Mouse (Mus musculus): ENCODE results near the gene Olfr279.

Olfr279 gene

DNA sequence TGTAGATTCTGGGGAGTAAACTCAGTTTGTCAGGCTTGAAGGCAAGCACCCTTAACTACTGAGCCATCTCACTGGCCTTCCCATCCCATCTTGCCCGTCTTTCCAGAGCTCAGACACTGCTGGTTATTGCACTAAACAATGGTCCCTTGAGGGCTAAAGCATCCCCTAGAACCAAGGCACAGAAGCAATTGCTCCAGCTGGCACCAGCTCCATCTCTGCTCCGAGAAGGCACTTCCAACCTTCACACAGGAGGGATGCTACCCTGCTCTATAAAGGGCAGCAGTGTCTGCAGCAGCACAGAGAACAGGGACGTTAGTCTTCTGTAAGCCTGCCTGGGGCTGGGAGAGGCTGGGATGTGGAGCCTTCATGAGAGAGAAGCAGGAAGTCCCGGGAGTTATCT, at the start of gene Olfr279:
Olfr279 (plus strand) TSS at position 301 of the 400 bp plus-strand sequence.
- no peak for DNase-seq (ENCODE audit: extremely low read depth, insufficient read length, low spot score)

DNA sequence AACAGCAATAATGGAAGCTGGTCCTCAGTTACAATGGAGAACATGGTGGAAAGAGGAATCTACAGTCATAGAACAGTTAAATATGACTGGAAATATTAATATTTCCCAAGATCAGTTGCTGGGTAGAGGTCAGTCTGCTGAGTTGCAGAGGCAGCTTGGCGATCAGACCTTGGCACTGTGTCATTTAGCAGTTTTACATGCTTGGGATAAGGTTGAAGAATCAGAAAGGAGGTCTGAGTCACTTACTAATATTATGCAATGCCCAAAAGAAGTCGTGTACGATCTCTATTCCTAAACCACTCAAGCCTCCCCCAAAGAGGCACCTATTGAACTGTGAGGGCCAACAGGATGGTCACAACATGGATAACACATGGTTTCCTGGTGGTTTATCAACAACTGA, 47.6 kb upstream of the Olfr279 start:
- no peak for DNase-seq (ENCODE audit: extremely low read depth, insufficient read length, low spot score)

DNA sequence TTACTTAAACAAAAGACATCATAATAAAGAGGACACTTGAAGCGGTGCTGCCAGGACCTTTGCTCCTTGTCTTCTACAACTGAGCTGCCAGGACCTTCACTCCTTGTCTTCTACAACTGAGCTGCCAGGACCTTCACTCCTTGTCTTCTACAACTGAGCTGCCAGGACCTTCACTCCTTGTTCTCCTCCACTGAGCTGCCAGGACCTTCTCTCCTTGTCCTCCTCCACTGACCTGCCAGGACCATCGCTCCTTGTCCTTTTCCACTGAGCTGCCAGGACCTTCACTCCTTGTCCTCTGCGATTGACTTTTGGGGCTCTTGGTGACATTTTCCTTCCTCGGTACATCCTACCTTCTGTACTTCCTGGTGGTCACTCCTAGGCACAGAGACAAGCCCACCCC, 43.7 kb upstream of the Olfr279 start:
- DNase-seq (ENCODE audit: extremely low read depth, insufficient read length, low spot score): no peak

DNA sequence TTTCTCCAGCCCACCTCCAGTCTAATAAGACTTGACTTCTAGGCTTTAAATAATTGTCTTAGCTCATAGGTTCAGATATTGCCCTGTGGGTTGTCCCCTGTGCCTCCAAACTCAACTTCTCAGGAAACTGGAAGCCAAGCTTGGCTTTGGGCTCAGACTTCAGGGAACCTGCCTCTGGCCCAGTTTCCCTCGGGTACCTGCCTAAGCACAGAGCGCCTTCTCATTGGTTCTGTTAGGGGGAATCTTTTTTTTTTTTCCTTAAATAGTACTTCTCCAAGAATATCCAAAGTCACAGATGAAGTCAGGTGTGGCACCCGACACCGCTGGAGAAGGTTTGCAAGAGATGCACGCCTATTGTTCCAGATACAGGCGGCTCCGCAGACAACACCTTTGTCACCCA, 39.9 kb upstream of the Olfr279 start, which contains the start of gene Olfr281:
Olfr281 (plus strand) TSS at position 301 of the 400 bp plus-strand sequence.
- DNase-seq (ENCODE audit: extremely low read depth, insufficient read length, low spot score): no peak

DNA sequence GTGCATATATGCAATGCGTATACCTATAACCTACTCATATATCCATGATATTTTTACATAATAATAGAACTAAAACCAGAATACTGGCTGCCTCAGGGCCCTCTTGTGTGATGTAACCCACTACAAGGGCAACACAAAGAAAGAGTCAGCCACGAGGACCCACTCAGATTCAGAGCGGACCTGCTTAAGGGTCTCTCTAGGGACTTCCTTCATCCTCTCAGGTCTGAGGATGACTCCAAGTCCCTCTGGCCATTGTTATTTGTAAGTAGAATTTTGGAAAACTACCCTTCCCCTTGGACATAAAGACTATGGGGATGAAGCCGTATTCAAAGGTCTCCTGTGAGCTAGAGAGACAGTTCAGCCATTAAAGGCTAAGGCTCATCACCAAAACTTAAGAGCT, 22.6 kb upstream of the Olfr279 start, which contains the start of gene OR5BS1P:
OR5BS1P (plus strand) TSS at position 301 of the 400 bp plus-strand sequence.
- no peak for DNase-seq (ENCODE audit: extremely low read depth, insufficient read length, low spot score)

DNA sequence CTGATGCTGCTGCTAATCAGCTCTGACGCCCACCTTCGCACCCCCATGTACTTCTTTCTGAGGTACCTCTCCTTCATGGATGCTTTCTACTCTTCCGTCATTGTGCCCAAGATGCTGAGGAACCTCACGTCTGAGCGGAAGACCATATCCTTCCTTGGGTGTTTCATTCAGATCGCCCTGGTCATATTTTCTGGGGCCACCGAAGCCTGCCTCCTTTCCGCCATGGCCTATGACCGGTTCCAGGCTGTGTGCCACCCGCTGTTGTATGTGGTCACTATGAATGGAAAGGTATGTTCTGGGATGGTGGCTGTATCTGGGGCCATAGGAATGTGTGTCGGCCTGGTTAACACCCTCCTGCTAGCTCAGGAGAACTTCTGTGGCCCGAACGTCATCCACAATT, 20.7 kb upstream of the Olfr279 start:
- no peak for DNase-seq (ENCODE audit: extremely low read depth, insufficient read length, low spot score)

DNA sequence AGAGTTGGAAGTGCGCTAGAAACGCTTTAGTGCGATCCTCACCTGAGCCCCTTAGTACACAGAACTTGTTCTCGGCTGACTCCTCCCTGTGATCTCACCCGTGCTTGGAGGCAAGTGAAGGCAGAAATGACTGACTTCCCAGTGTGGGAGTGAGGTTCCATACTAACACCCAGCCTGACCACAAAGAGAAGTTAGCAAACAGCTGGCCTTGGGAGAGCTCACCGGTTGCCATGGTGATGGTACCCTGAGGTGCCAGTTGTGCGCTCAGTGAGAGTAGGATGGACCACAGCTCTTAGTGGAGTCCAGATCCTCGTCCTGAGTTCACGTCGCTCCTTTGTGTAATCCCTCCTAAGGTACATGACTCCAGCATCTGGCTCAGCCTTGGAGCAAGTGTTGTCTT, 17.2 kb upstream of the Olfr279 start:
- DNase-seq (ENCODE audit: extremely low read depth, insufficient read length, low spot score): no peak

DNA sequence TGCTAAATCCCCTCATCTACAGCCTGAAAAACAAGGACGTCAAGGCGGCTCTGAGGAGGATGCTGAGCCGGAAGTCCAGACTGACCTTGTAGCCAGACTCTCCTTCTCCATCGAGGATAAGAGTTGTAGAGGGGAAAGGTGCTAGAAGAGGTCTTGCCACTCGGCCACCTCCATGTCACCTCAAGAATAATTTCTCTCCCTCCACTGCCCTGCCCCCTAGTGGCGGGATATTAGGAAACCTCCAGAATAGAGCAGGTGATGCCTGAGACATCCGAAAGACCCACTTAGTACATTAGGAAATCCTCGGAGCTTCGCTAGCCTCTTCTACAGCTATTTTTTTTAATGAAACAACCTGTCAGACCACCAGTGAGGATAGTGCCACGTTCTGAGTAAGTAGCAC, 16.8 kb upstream of the Olfr279 start:
- DNase-seq (ENCODE audit: extremely low read depth, insufficient read length, low spot score): no peak

DNA sequence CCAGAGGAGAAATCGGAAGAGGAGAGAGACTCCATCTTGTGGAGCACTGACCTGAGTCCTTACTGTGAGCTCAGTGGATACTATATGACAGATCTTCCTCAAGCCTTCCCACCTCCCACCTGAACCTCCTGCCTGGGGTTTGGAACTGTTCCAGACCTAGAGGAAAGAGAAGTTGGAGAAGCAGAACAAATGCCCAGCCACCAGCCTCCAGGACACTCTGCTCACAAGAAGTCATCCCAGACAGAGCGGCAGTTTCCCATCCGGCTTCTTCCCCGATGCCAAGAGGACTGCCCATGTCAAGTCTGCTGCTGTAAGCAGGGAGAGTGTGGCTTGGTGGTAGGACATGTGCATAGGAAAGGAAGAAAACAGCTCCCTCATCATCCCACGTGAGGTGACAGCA, 15.9 kb upstream of the Olfr279 start:
- DNase-seq (ENCODE audit: extremely low read depth, insufficient read length, low spot score): no peak

DNA sequence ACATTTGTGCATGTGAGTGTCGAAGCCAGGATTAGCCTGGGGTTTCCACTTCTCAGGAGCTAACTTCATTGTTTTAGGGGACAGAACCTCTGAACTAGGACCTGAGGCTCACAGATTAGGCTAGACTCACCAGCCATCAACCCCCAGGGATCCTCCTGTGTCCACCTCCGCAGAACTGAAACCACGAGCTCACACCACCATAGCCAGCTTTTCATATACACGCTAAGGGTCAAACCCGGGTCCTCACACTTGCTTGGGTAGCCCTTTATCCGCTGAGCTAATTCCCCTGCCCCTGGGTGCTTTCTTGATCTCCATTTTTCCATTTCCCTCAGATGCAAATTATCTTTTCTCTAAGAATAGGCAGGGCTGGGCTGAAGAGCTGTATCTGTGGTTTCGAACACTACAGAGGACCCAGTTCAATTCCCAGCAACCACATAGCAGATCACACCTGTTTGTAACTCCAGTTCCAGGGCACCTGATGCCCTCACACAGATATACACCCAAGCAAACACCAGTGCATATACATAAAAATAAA, 12.6 kb upstream of the Olfr279 start:
- no peak for DNase-seq (ENCODE audit: extremely low read depth, insufficient read length, low spot score)

DNA sequence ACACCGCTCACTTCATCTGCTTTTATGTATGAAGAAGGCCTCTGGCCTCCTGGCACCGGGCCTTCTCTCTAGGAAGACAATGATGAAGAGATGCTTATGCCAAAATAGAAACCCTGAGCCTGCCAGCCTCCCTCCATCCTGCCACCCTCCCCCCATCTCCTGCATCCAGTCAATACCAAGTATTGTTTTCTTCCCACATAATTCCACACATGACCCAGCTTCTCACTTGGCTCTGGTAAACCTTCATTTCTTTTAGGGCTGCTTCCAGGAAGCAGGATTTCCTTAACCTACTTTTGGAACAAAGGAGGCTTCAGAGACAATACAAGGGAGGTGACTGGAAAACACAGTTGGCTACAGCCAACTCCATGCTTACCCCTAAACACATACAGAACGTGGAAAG, 9.5 kb upstream of the Olfr279 start, which contains the start of gene Lalba:
Lalba (minus strand) TSS at position 21 of the 400 bp plus-strand sequence.
- no peak for DNase-seq (ENCODE audit: extremely low read depth, insufficient read length, low spot score)

DNA sequence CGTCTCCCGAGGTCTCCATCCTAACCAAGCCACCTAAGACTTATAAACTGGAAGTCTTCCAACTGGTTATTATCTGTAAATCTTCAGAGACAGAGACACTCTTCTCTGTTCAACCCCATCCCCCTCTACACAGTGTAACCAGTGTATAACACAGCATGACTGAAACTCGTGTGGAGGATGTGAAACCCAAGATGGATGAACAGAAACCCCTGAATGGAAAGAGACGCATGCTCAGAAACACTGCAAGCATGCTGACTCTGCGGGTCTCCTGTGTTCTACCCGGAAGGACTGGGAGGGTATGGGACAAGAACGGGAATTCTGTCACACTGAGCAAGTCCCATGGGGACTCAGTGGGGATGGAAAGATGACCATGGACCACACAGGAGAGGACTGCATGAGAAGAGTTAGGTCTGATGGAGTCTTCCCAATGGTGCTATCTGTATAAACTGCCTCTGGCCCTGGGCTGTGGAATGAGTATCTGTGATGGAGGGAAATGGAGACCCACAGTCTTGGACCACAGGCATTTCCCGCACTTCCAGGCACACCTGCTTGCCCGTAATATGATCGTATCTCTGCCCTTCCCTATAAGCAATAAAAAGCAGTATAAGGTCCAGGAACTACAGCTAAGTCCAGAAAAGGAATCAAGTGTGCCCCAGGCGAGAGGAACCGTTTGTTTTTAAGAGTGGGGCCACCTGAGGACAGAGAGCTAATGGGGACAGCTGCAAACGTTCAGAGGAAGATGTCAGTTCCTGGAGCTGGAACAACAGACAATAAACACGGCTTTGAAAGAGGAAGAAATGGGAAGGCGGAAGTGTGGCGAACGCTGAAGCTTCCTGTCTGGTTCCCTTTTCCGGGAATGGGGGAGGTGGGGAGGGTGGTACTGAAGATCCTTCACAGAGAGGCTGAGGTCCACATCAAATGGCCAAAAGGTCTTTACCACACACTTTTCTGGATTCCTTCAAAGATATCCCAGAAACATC, 8.0 kb upstream of the Olfr279 start:
- DNase-seq (ENCODE audit: extremely low read depth, insufficient read length, low spot score): no peak

DNA sequence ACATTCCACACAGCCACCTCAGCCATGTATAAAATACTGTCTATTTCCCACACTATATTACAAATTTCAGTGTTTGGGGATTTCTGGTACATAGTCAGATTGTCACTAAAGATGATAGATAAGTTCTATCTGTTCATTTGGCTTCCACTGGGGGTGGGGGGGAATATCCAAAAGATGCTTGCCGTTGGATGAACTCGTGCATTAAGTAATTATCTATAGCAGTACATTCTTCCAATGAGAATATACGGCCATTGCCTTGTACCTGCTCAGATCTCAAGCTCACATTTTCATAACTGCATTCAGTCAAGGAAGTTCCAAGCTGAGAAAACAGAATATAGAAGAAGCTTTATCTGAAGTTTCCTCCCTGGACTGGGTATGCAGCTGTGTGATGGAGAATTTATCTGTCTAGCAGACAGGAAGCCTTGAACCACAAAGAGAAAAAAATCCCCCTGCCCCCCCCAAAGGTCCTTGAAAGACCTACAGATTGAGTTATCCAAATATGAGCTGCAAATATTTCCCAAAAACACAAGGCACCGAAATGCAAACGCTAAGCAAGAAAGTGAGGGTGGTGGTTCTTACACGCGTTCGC, 5.7 kb upstream of the Olfr279 start:
- no peak for DNase-seq (ENCODE audit: extremely low read depth, insufficient read length, low spot score)

DNA sequence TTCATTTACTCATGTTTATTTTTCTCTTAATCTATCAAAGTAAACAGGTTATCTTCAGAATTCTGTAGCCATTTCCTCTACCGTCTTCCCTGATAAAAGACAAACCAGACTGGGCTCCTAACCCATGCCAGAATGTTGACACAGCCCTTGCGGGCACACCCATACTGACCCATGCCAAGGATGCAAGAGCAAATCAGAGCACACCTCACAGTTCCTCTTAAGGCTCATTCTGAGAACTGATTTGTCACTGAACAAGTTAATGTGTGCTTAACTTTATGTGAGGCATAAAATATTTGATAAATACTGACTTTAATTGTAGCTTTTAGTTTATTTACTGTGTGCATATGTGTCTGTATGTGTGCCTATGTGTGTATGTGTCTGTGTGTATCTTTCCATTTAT, 870 bp upstream of the Olfr279 start:
- no peak for DNase-seq (ENCODE audit: extremely low read depth, insufficient read length, low spot score)

DNA sequence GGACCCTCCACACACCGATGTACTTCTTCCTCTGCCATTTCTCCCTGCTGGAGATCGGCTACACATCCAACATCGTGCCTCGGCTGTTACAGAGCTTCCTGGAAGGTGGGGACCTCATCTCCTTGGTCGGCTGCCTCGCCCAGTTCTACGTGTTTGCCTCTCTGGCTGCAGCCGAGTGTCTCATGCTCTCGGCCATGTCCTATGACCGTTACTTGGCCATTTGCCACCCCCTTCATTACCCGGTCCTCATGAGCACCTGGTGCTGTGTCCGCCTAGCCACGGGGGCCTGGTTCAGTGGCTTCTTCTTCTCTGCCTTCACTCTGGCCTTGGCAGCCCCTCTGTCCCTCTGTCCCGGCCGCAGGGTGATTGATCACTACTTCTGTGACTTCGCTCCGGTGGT, 5.4 kb downstream of the Olfr279 start:
- DNase-seq (ENCODE audit: extremely low read depth, insufficient read length, low spot score): no peak

DNA sequence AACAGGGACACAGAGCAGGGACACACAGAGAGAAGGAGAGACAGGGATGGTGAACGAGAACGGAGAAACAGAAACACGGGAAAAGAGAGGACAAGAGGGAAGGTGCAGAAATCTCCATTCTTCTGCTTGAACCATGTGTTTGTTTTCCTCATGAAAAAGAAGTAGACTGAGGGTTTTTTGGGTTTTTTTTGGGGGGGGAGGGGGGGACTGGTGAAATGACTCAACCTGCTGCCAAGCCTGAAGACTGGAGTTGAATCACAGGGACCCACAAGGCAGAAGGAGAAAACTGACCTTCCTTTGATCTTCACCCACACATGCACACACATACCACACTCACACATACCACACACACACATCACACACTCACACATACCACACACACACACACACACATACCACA, 11.1 kb downstream of the Olfr279 start:
- no peak for DNase-seq (ENCODE audit: extremely low read depth, insufficient read length, low spot score)

DNA sequence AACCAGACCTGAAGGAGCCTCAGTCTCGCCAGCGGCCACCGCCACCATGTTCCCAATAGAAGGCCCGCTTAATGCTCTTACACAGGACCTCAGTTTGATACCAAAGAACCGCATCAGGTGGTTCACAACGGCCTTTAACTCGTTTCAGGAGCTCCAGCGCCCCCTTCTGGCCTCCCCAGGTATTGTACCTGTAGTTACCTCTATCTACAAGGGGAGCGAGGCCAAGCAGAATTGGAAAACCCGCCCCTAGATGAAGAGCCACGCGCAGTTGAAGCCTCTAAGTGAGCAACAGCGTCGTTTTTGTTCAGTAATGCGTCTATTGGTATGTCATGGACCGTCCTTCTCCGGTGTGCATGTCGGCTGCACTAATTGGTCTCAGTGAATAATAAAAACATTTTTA, 12.3 kb downstream of the Olfr279 start:
- peak; percentile 30 for DNase-seq (ENCODE audit: extremely low read depth, insufficient read length, low spot score)

DNA sequence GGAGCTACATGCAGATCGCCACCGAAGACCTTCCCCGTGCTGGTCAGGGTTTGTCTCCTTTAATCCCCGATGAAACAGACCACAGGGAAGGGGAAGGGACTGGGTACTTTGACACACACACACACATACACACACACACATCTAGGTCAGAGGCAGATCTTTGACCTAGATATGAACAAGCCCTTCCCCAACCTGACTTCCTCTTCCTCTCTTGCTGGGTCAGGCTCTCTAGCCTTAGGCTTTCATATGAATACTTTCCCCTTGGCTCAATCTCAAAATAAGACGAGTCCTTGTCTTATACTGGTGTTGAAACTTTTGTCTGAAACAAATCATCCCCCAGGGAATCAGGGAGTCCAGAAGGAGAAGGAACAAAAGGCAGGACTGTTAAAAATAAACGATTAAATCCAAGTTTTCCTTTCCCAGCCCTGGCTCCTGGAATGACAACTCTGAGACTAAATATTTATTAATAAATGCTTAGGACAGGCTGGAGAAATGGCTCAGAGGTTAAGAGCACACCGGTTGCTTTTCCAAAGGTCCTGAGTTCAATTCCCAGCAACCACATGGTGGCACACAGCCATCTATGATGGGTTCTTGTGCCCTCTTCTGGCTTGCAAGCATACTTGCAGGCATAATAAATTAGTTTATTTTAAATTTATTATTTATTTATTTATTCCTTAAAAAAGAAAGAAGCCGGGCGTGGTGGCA, 14.2 kb downstream of the Olfr279 start:
- DNase-seq (ENCODE audit: extremely low read depth, insufficient read length, low spot score): no peak

DNA sequence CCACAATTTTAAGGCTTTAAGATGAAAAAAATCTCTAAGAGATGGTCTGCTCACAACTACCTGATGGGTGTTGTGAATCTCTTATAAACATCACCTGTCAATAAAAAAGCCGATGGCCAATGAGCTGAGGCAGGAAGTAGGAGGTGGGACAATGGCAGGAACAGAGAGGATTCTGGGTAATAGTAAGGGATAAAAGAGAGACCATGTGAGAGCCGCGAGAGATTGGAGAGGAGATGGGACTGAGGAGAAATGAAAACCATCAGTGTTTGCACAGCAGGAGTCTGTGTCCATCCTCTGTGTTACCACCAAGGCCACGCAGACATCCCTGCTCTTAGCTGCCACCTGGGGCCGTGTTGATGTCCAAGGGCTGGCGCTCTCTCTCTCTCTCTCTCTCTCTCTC, 15.1 kb downstream of the Olfr279 start:
- DNase-seq (ENCODE audit: extremely low read depth, insufficient read length, low spot score): no peak

DNA sequence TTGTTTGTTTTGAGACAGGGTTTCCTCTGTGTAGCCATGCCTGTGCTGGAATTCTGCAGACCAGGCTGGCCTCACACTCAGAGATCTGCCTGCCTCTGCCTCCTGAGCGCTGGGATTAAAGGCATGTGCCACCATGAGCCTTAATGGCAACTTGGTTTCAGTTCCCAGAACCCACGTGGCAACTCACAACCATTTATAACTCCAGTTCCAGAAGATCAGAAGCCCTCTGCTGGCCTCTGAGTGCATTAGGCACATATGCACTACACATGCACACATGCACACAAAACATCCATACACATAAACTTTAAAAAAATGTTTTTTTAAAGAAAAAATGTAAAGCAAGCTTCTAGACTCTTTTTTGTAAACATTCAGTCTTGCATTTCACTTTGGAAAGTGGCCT, 17.2 kb downstream of the Olfr279 start:
- DNase-seq (ENCODE audit: extremely low read depth, insufficient read length, low spot score): no peak
